Mouse (Mus musculus): ENCODE data around the gene Lrfn3. TPM values are rescaled to one million over a fixed set of nuclear protein-coding genes. Genes with fewer than 3 reads are reported as not detected.

The Lrfn3 gene
- polyA plus RNA-seq, 1 experiment from 2014 or later: 8.1 TPM

GRCm38 (mm10) chr7:30308076-30309005 is 54.2 kb downstream of the Lrfn3 start, which contains the start of gene Alkbh6:
TSS of gene Alkbh6 (plus strand) at chr7:30308717.
- Histone ChIP-seq H3K4me1 (peaks cover 17% of the 10 kb centered on the region), H3K4me3 (peak within 1 kb of the TSS; percentile 71), H3K36me3 (ENCODE audit: poor library complexity, severe bottlenecking) (peaks cover 44% of the 10 kb centered on the region), H3K27me3 (no peaks in the 10 kb centered on the region), H3K9me3 (replicated peaks) (no peaks in the 10 kb centered on the region), H3K4me2 (peak within 1 kb of the TSS; percentile 90), H3K27ac (peak within 1 kb of the TSS; percentile 49), H3K9ac (peak within 1 kb of the TSS; percentile 83)
- 4% methylated on average over 27 of the region's 27 CpGs for WGBS
- peak; percentile 100 for ATAC-seq

- WGBS: 94% methylated on average over 16 of the region's 16 CpGs
- H3K4me2 ChIP-seq: no peak overlapping the region
- H3K4me1 ChIP-seq: peaks cover 17% of the 10 kb centered on the region
- H3K9me3 ChIP-seq (replicated peaks): no peaks in the 10 kb centered on the region
- H3K27me3 ChIP-seq: no peaks in the 10 kb centered on the region
- H3K4me3 ChIP-seq: no peak overlapping the region
- no peak overlapping the region for H3K9ac ChIP-seq
- H3K36me3 ChIP-seq (ENCODE audit: poor library complexity, severe bottlenecking): peaks cover 55% of the 10 kb centered on the region
- H3K27ac ChIP-seq: 0 out of 2 replicates have a peak overlapping the region, but pooled peaks have one; percentile 59
- ATAC-seq: no peak
These were observed 56.3 kb downstream of the Lrfn3 start for GRCm38 (mm10) chr7:30306083-30306779.

Other genes with a start within 250 kb of the Lrfn3 start
- 19.0 and 21.1 TPM in 2 replicates for gene Zfp382, start 240.8 kb downstream of the Lrfn3 start, polyA plus RNA-seq (2015; fragmentation: Nextera tagmentation; extraction: Ambion mirVana)
- 19.5 and 23.7 TPM in 2 replicates for gene Zfp146, start 193.0 kb downstream of the Lrfn3 start, polyA plus RNA-seq (2015; fragmentation: Nextera tagmentation; extraction: Ambion mirVana)
- 1.7 and 4.4 TPM in 2 replicates for gene Cox7a1, start 178.6 kb downstream of the Lrfn3 start, polyA plus RNA-seq (2015; fragmentation: Nextera tagmentation; extraction: Ambion mirVana)
- 51.9 and 54.9 TPM in 2 replicates for gene Capns1, start 164.0 kb downstream of the Lrfn3 start, polyA plus RNA-seq (2015; fragmentation: Nextera tagmentation; extraction: Ambion mirVana)
- gene Polr2i, start 130.8 kb downstream of the Lrfn3 start, polyA plus RNA-seq (2015; fragmentation: Nextera tagmentation; extraction: Ambion mirVana): 189 and 194 TPM in 2 replicates
- 318 and 339 TPM in 2 replicates for gene Tbcb, start 130.5 kb downstream of the Lrfn3 start, polyA plus RNA-seq (2015; fragmentation: Nextera tagmentation; extraction: Ambion mirVana)
- gene Ovol3, start 127.0 kb downstream of the Lrfn3 start, polyA plus RNA-seq (2015; fragmentation: Nextera tagmentation; extraction: Ambion mirVana): not detected in 2 replicates
- gene Thap8, start 82.7 kb downstream of the Lrfn3 start, polyA plus RNA-seq (2015; fragmentation: Nextera tagmentation; extraction: Ambion mirVana): 0.21 and 0.68 TPM in 2 replicates
- gene Wdr62, start 82.4 kb downstream of the Lrfn3 start, polyA plus RNA-seq (2015; fragmentation: Nextera tagmentation; extraction: Ambion mirVana): 11.6 and 13.2 TPM in 2 replicates
- gene Clip3, start 71.0 kb downstream of the Lrfn3 start, polyA plus RNA-seq (2015; fragmentation: Nextera tagmentation; extraction: Ambion mirVana): 88.8 and 91.4 TPM in 2 replicates
- 101 and 102 TPM in 2 replicates for gene Alkbh6, start 54.1 kb downstream of the Lrfn3 start, polyA plus RNA-seq (2015; fragmentation: Nextera tagmentation; extraction: Ambion mirVana)
- gene Syne4, start 48.0 kb downstream of the Lrfn3 start, polyA plus RNA-seq (2015; fragmentation: Nextera tagmentation; extraction: Ambion mirVana): 9.2 and 12.7 TPM in 2 replicates
- gene E130208F15Rik, start 41.0 kb downstream of the Lrfn3 start, polyA plus RNA-seq (2015; fragmentation: Nextera tagmentation; extraction: Ambion mirVana): not detected in 2 replicates
- gene Sdhaf1, start 38.9 kb downstream of the Lrfn3 start, polyA plus RNA-seq (2015; fragmentation: Nextera tagmentation; extraction: Ambion mirVana): 24.2 and 24.7 TPM in 2 replicates
- gene Tyrobp, start 51.0 kb upstream of the Lrfn3 start, polyA plus RNA-seq (2015; fragmentation: Nextera tagmentation; extraction: Ambion mirVana): 12.1 and 15.6 TPM in 2 replicates
- gene Hcst, start 57.1 kb upstream of the Lrfn3 start, polyA plus RNA-seq (2015; fragmentation: Nextera tagmentation; extraction: Ambion mirVana): 0.88 TPM in 1 of 2 replicates, not detected in the other
- 1.3 and 1.6 TPM in 2 replicates for gene Nfkbid, start 59.0 kb upstream of the Lrfn3 start, polyA plus RNA-seq (2015; fragmentation: Nextera tagmentation; extraction: Ambion mirVana)
- 306 and 329 TPM in 2 replicates for gene Aplp1, start 82.8 kb upstream of the Lrfn3 start, polyA plus RNA-seq (2015; fragmentation: Nextera tagmentation; extraction: Ambion mirVana)
- gene Kirrel2, start 94.9 kb upstream of the Lrfn3 start, polyA plus RNA-seq (2015; fragmentation: Nextera tagmentation; extraction: Ambion mirVana): 0.36 and 0.65 TPM in 2 replicates
- 0.15 and 0.18 TPM in 2 replicates for gene Nphs1, start 95.5 kb upstream of the Lrfn3 start, polyA plus RNA-seq (2015; fragmentation: Nextera tagmentation; extraction: Ambion mirVana)
- 0.31 TPM in 1 of 2 replicates, not detected in the other for gene Prodh2, start 130.8 kb upstream of the Lrfn3 start, polyA plus RNA-seq (2015; fragmentation: Nextera tagmentation; extraction: Ambion mirVana)
- 80.6 and 88.7 TPM in 2 replicates for gene Arhgap33, start 172.3 kb upstream of the Lrfn3 start, polyA plus RNA-seq (2015; fragmentation: Nextera tagmentation; extraction: Ambion mirVana)
- 11.0 and 12.1 TPM in 2 replicates for gene Hspb6, start 189.4 kb upstream of the Lrfn3 start, polyA plus RNA-seq (2015; fragmentation: Nextera tagmentation; extraction: Ambion mirVana)
- 14.8 and 17.5 TPM in 2 replicates for gene Proser3, start 189.5 kb upstream of the Lrfn3 start, polyA plus RNA-seq (2015; fragmentation: Nextera tagmentation; extraction: Ambion mirVana)
- 53.0 and 65.1 TPM in 2 replicates for gene Lin37, start 197.1 kb upstream of the Lrfn3 start, polyA plus RNA-seq (2015; fragmentation: Nextera tagmentation; extraction: Ambion mirVana)
- gene U2af1l4, start 200.5 kb upstream of the Lrfn3 start, polyA plus RNA-seq (2015; fragmentation: Nextera tagmentation; extraction: Ambion mirVana): 114 and 122 TPM in 2 replicates
- 20.2 and 22.5 TPM in 2 replicates for gene Gm49396, start 200.6 kb upstream of the Lrfn3 start, polyA plus RNA-seq (2015; fragmentation: Nextera tagmentation; extraction: Ambion mirVana)
- 128 and 141 TPM in 2 replicates for gene Psenen, start 200.9 kb upstream of the Lrfn3 start, polyA plus RNA-seq (2015; fragmentation: Nextera tagmentation; extraction: Ambion mirVana)
- gene Igflr1, start 202.7 kb upstream of the Lrfn3 start, polyA plus RNA-seq (2015; fragmentation: Nextera tagmentation; extraction: Ambion mirVana): 7.4 and 8.2 TPM in 2 replicates
- 11.6 and 14.1 TPM in 2 replicates for gene Kmt2b, start 226.0 kb upstream of the Lrfn3 start, polyA plus RNA-seq (2015; fragmentation: Nextera tagmentation; extraction: Ambion mirVana)
- 0.34 and 0.43 TPM in 2 replicates for gene Zbtb32, start 236.1 kb upstream of the Lrfn3 start, polyA plus RNA-seq (2015; fragmentation: Nextera tagmentation; extraction: Ambion mirVana)

Measured in forebrain, embryonic 13.5 days (tissue).